Mouse (Mus musculus) adrenal gland, postnatal 10 days (tissue): ENCODE measurements around the gene Olfr427. TPM values are rescaled to one million over a fixed set of nuclear protein-coding genes. Genes with fewer than 3 reads are reported as not detected.
"Not testable (repeated sequence)": the region's sequence is repeated elsewhere in the genome, so short reads cannot be mapped to it uniquely, and the experiment has no call there.

Experiments
- DNase-seq: peaks from one replicate; pipeline ENCODE4 v3.0.0; 2021; ENCODE audit warnings: mixed read lengths
- long read RNA-seq, 2 experiments: library from polyadenylated mRNA; stranded (forward); transcript quantifications; one replicate each; pipeline ENCODE4 v2.0.0; 2021
- total RNA-seq, 2 experiments: library from RNA; stranded (reverse); gene quantifications; 2 replicates each; pipeline ENCODE4 v1.2.3; 2021

The Olfr427 gene
- total RNA-seq = not detected
- long read RNA-seq, experiment 1 = 0 reads
- long read RNA-seq, experiment 2 = 0 reads

- DNase-seq = no peak
These were observed at the start of gene Olfr427 for GRCm38 (mm10) chr1:174096591-174096990. Gene Olfr427, plus strand, starts transcription at chr1:174096891.

- DNase-seq = not testable (repeated sequence)
These were observed 48.5 kb upstream of the Olfr427 start for GRCm38 (mm10) chr1:174048227-174048626.

DNA sequence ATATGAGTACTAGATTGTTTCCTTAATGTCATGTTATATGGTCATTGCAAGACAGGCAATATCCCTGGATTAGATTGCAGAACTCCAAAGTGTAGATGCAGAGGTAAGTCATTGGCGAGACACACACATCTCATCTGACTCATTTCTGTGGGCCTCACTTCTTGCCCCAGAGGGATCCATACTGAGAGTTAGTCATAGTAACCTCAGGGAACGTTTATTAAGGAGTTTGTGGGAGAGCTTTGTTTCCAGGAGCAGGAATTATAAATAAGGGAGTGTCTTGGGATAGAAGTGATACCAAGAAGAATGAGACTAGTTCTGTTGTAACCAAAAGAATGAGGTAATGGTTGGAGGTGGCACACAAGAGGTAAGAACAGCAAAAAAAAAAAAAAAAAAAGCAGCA is 47.8 kb upstream of the Olfr427 start, which contains the start of gene Olfr432:
Gene Olfr432 (plus strand): TSS at position 313 of the 400 bp plus-strand sequence.
- DNase-seq = no peak

GRCm38 (mm10) chr1:174049357-174049756 is 47.3 kb upstream of the Olfr427 start:
- DNase-seq = not testable (repeated sequence)

DNA sequence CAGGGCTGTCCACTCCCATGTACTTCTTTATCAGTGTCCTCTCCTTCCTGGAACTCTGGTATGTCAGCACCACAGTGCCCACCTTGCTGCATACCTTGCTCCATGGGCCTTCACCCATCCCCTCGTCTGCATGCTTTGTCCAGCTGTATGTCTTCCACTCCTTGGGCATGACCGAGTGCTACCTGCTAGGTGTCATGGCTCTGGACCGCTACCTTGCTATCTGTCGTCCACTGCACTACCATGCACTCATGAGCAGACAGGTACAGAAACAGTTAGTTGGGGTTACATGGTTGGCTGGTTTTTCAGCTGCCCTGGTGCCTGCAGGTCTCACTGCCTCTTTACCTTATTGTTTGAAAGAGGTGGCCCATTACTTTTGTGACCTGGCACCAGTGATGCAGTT is 46.2 kb upstream of the Olfr427 start:
- no peak for DNase-seq

DNA sequence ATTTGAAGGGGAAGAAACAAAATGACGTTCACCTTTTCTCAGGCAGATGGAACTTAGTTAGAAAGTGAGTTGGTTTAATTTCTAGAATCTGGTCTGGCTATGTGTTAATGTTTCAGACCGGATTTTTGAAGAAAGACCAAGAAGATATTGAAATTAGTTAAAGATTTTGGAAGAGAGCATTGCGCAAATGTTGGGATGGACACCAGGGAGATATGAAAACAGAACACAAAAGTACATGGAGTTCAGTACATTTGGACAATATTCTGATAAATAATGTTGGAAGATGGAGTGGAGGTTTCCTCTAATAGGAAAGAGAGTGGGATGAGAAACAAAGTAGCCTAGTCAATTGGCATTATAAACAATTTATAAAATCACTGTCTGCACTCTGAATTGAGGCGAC is 45.2 kb upstream of the Olfr427 start:
- DNase-seq = no peak

GRCm38 (mm10) chr1:174051931-174052536 is 44.7 kb upstream of the Olfr427 start:
- DNase-seq = no peak

DNA sequence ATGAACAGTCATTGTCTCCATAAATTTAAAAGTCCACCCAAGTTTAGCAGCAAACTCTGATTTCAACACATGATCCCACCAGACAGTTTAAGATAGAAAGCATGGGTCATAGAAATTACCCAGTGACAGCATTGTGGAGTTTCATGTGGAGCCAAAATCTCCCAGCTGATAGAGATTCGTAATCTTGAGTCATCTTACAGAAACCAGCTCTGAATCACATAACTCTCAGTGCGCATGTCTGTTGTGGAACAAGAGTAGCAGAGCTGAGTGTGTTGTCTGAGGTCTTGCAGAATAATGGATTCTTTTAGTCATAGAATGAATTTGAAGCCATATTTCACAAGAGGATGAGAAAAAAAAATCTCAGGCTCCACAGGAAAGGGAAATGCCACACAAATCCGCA is 43.7 kb upstream of the Olfr427 start:
- no peak for DNase-seq

- no peak for DNase-seq
These were observed 41.4 kb upstream of the Olfr427 start for GRCm38 (mm10) chr1:174055248-174055647.

DNA sequence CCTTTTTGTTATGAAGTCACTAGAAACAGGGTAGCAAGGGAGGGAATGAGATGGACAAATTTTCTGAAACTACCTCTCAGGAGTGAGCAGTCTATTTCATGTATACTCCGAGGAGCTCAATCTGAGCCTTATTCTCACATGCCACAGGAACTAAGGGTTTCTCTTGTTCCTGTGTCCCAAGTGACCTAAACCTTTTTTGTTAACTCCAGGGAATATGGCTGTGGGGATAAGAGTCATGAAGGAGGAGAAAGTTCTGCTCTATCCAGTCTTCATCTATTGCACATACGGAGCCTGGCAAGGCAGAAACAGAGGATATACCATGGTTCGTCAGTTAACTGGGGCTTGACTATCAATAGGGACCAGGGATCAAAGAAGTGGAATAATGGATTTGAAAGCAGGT is 30.4 kb upstream of the Olfr427 start, which contains the start of gene Olfr430:
Gene Olfr430 (plus strand): TSS at position 301 of the 400 bp plus-strand sequence.
- DNase-seq = no peak

- no peak for DNase-seq
These were observed 12.7 kb upstream of the Olfr427 start, which contains the start of gene Olfr429 for GRCm38 (mm10) chr1:174084031-174084430. Gene Olfr429, plus strand, starts transcription at chr1:174084331.

- no peak for DNase-seq
These were observed 7.0 kb downstream of the Olfr427 start for GRCm38 (mm10) chr1:174103735-174104134.

GRCm38 (mm10) chr1:174121062-174121461 is 24.4 kb downstream of the Olfr427 start, which contains the start of gene Olfr231:
Gene Olfr231, minus strand, starts transcription at chr1:174121162.
- DNase-seq = no peak

DNA sequence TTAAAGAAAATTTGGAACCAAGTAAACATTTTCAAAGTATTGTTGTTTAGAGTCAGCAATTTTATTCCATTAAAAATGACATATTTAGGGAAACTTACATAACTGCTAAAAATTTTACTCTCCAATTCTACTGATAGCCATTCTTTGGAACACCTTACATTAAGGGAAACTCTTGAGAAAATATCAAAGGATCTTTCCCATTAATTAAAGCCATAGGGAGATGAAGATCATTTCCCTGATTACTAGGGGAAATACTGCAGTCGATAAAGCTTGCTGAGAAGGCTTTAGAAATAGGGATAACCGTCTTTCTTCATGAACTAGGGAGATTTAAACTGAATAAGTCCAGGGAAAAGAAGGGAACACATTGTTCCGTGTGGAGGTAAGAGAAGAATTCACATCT is 34.5 kb downstream of the Olfr427 start, which contains the start of gene Olfr424:
Gene Olfr424 (plus strand): TSS at position 301 of the 400 bp plus-strand sequence.
- no peak for DNase-seq

- no peak for DNase-seq
These were observed 35.3 kb downstream of the Olfr427 start for GRCm38 (mm10) chr1:174131999-174132398.

DNA sequence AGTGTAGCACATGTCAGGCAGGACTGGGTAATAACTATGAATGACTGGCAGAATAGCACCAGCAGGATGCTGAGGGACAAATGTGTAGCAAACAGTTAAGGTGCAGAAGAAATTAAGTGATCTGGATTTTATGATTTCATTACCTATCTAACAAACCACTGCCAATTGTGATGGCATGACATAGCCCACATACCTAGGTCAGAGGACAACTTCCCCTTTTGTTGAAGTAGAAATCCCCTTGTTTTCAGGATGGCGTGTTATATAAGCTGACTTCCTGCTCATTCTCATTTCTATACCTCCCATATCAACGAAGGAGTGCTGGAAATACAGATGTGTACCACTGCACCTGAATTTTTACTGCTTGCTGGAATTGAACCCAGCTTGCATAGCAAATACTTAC is 44.7 kb downstream of the Olfr427 start:
- DNase-seq = no peak

GRCm38 (mm10) chr1:174146696-174147095 is 50.0 kb downstream of the Olfr427 start:
- DNase-seq = no peak

GRCm38 (mm10) chr1:174149289-174149688 is 52.6 kb downstream of the Olfr427 start:
- no peak for DNase-seq

Other genes with a start within 250 kb of the Olfr427 start
- 1 to 10 TPM in 1 of 2 experiments, under 1 TPM in 1; 0.55 to 1.7 TPM for gene Ifi211, start 183.8 kb upstream of the Olfr427 start, total RNA-seq
- gene Mndal, start 154.4 kb upstream of the Olfr427 start, total RNA-seq = 10 to 100 TPM; 13.9 to 15.0 TPM
- gene Ifi203, start 154.2 kb upstream of the Olfr427 start, total RNA-seq = 10 to 100 TPM in 1 of 2 experiments, 1 to 10 TPM in 1; 8.6 to 12.1 TPM
- gene Ifi202b, start 114.1 kb upstream of the Olfr427 start, total RNA-seq = not detected
- gene Ifi205, start 65.1 kb upstream of the Olfr427 start, total RNA-seq = 1 to 10 TPM; 1.3 to 3.9 TPM
- not detected for gene Olfr433, start 56.2 kb upstream of the Olfr427 start, total RNA-seq
- gene Olfr432, start 47.7 kb upstream of the Olfr427 start, total RNA-seq = not detected
- not detected for gene Olfr430, start 30.3 kb upstream of the Olfr427 start, total RNA-seq
- not detected for gene Olfr429, start 12.6 kb upstream of the Olfr427 start, total RNA-seq
- gene Olfr231, start 24.3 kb downstream of the Olfr427 start, total RNA-seq = not detected
- gene Olfr424, start 34.6 kb downstream of the Olfr427 start, total RNA-seq = not detected
- not detected for gene Olfr420, start 58.7 kb downstream of the Olfr427 start, total RNA-seq
- gene Spta1, start 75.9 kb downstream of the Olfr427 start, total RNA-seq = 1 to 10 TPM; 2.6 to 5.1 TPM
- gene Olfr419, start 155.2 kb downstream of the Olfr427 start, total RNA-seq = not detected
- gene Mptx1, start 233.6 kb downstream of the Olfr427 start, total RNA-seq = not detected